Mouse (Mus musculus): ENCODE results near the gene Rcl1. TPM values are rescaled to one million over a fixed set of nuclear protein-coding genes. Genes with fewer than 3 reads are reported as not detected.

The Rcl1 gene
- polyA plus RNA-seq, 1 experiment = 12.8 TPM

DNA sequence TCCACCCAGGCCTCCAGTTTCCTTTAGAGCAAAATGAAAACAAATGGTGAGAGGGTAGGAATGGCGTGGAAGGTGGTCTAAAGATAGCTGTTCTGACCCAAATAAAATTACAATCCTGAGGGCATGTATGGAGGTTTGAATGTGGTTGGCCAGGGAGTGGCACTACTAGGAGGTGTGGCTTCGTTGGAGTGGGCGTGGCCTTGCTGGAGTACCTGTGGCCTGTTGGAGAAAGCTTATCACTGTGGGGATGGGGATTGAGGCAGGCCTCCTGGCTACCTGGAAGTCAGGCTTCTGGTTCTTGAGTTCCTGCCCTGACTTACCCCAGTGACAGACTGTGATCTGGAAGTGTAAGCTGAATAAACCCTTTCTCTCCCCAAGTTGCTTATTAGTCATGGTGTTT lies 55.2 kb downstream of the Rcl1 start:
- no peaks in the 10 kb centered on the region for H3K4me1 ChIP-seq (ENCODE audit: control insufficient read depth, insufficient read depth, insufficient read length, low read length)
- H3K27ac ChIP-seq (replicated peaks; ENCODE audit: low read depth, low read length) = no peak overlapping the region
- no peak overlapping the region for H3K4me3 ChIP-seq (ENCODE audit: insufficient read depth, low read depth, low read length)

- Histone ChIP-seq H3K4me3 (ENCODE audit: insufficient read depth, low read depth, low read length) (no peak overlapping the region), H3K27ac (replicated peaks; ENCODE audit: low read depth, low read length) (no peak overlapping the region)
These were observed 56.7 kb downstream of the Rcl1 start for GRCm38 (mm10) chr19:29157678-29158466.

DNA sequence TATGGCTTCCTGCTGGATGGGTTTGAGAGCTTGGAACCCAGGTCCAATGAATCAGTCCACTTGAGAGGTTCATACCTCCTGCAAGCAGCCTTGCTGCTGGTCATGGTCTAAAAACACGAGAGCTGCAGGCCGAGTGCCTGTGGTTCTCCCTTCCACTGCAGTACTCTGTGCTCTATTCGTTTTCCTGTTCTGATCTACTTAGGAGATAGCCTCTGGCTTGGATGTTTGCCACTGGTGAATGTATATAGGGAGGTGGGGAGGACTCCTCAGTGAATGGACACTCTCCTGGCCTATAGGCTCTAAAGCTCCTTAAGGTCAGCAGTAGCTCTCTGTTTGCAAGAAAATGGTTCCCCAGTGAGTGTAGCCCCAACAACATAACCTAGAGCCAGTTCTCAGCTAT lies 57.3 kb downstream of the Rcl1 start:
- Histone ChIP-seq H3K4me3 (ENCODE audit: insufficient read depth, low read depth, low read length) (no peak overlapping the region), H3K27ac (replicated peaks; ENCODE audit: low read depth, low read length) (no peak overlapping the region), H3K4me1 (ENCODE audit: control insufficient read depth, insufficient read depth, insufficient read length, low read length) (no peaks in the 10 kb centered on the region)

More at GRCm38 (mm10) chr19:29157678-29158466, 56.7 kb downstream of the Rcl1 start:
- H3K4me1 ChIP-seq (ENCODE audit: control insufficient read depth, insufficient read depth, insufficient read length, low read length) = no peaks in the 10 kb centered on the region

DNA sequence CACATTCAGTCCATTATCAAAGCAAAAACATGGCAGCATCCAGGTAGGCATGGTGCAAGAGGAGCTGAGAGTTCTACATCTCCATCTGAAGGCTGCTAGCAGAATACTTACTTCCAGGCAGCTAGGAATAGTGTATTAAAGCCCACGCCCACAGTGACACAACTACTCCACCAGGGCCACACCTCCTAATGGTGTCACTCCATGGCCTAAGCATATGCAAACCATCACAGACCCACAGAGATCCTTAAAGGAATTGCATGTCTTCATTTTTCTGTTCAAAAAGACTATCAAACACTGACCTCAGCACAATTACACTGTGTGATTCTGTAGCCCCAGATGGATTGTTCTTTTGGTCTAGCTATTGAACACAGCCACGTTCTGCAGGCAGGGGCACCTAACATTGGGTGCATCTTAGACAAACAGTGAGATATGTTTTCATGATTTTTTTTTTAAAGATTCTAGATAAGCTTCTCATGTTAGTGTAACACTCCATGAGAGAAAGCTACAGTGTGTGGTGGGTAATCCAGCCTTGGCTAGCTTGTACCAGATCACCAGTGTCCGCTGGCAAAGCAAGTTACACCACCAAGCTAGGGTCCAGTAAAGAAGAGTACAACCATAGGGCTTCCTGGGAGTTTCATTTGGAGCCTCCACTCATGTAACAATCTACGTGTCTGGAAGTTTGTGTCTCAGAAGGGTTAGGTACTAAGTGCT lies 62.8 kb downstream of the Rcl1 start:
- H3K27ac ChIP-seq (replicated peaks; ENCODE audit: low read depth, low read length) = no peak overlapping the region
- no peak overlapping the region for H3K4me3 ChIP-seq (ENCODE audit: insufficient read depth, low read depth, low read length)
- no peaks in the 10 kb centered on the region for H3K4me1 ChIP-seq (ENCODE audit: control insufficient read depth, insufficient read depth, insufficient read length, low read length)

DNA sequence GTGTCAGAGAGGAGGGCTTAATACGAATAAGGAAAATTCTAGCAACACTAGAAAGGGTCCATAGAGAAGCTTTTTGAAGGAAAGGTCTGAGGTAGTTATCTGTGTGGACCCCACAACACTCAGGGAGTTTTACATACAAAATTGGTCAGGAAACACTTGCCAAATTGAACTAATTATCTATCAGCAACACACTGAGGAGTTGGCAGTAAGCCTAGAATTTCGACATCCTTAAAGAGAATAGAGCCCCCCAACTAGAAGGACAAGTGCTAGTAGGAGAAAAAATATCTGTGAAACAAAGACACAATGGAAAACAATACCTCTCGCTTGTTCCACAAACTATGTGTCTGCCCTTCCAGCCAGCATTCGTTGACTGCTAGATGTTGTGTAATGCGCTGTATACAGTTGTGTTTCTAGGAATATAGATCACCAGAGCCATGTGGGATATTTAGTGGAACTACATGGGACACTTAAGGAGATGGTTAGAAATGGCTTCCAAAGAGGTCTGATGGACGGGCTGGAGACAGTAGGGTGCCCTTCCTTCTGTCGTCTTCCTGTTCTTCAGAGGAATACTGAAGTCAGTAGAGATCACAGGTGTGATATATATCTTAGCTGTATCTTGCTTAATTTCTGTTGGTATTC lies 63.5 kb downstream of the Rcl1 start:
- Histone ChIP-seq H3K27ac (replicated peaks; ENCODE audit: low read depth, low read length) (no peak overlapping the region), H3K4me1 (ENCODE audit: control insufficient read depth, insufficient read depth, insufficient read length, low read length) (no peaks in the 10 kb centered on the region), H3K4me3 (ENCODE audit: insufficient read depth, low read depth, low read length) (no peak overlapping the region)

- H3K27ac ChIP-seq (replicated peaks; ENCODE audit: low read depth, low read length) = no peak overlapping the region
- no peaks in the 10 kb centered on the region for H3K4me1 ChIP-seq (ENCODE audit: control insufficient read depth, insufficient read depth, insufficient read length, low read length)
- H3K4me3 ChIP-seq (ENCODE audit: insufficient read depth, low read depth, low read length) = no peak overlapping the region
These were observed 66.8 kb downstream of the Rcl1 start for GRCm38 (mm10) chr19:29167938-29168337.

DNA sequence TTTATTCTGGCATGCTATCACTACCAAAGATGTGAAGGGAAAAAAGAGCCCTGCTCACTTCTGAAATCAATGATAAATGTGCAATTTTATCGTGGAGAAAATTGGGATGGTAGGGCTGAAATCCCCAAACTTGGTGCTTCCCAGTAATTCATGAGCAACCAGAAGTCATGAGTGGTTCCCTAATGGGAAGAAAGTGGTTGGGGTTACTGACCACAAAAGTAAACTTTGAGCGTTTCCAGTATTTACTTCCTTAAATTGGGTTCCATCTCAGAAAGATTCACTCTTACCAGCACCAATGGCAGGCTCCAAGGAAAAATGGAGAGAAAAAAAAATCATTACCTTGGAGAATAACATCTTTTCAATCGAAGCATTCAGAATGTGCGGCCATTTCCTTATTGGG lies 79.2 kb downstream of the Rcl1 start:
- no peak overlapping the region for H3K27ac ChIP-seq (replicated peaks; ENCODE audit: low read depth, low read length)
- H3K4me3 ChIP-seq (ENCODE audit: insufficient read depth, low read depth, low read length) = no peak overlapping the region
- H3K4me1 ChIP-seq (ENCODE audit: control insufficient read depth, insufficient read depth, insufficient read length, low read length) = no peaks in the 10 kb centered on the region

GRCm38 (mm10) chr19:29182166-29182565 lies 81.0 kb downstream of the Rcl1 start:
- Histone ChIP-seq H3K4me1 (ENCODE audit: control insufficient read depth, insufficient read depth, insufficient read length, low read length) (no peaks in the 10 kb centered on the region), H3K4me3 (ENCODE audit: insufficient read depth, low read depth, low read length) (no peak overlapping the region), H3K27ac (replicated peaks; ENCODE audit: low read depth, low read length) (no peak overlapping the region)

GRCm38 (mm10) chr19:29185122-29185521 lies 83.9 kb downstream of the Rcl1 start:
- no peak overlapping the region for H3K4me3 ChIP-seq (ENCODE audit: insufficient read depth, low read depth, low read length)
- H3K27ac ChIP-seq (replicated peaks; ENCODE audit: low read depth, low read length) = no peak overlapping the region
- H3K4me1 ChIP-seq (ENCODE audit: control insufficient read depth, insufficient read depth, insufficient read length, low read length) = no peaks in the 10 kb centered on the region

GRCm38 (mm10) chr19:29185552-29186232 lies 84.5 kb downstream of the Rcl1 start:
- Histone ChIP-seq H3K4me1 (ENCODE audit: control insufficient read depth, insufficient read depth, insufficient read length, low read length) (no peaks in the 10 kb centered on the region), H3K27ac (replicated peaks; ENCODE audit: low read depth, low read length) (no peak overlapping the region), H3K4me3 (ENCODE audit: insufficient read depth, low read depth, low read length) (no peak overlapping the region)

DNA sequence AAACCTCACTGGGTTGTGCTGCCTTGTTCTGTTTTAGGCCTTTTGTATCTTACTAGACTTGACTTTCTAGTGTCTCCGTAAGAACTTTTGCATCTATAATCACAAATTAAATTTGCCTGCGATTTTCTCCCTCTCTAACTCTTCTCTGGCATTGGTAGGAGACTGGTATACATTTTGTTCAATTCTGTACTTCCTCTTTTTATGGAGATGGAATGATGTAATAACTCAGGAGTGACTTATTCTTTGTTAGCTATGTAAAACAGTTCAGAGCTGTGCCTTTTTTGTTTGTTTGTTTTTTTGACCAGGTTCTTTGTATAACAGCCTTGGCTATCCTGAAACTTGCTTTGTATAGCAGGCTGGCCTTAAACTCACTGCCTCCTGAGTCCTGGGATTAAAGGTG lies 87.7 kb downstream of the Rcl1 start:
- H3K4me1 ChIP-seq (ENCODE audit: control insufficient read depth, insufficient read depth, insufficient read length, low read length) = no peaks in the 10 kb centered on the region
- H3K27ac ChIP-seq (replicated peaks; ENCODE audit: low read depth, low read length) = no peak overlapping the region
- no peak overlapping the region for H3K4me3 ChIP-seq (ENCODE audit: insufficient read depth, low read depth, low read length)

Other genes with a start within 250 kb of the Rcl1 start
- 22.9 and 32.4 TPM in 2 replicates for gene Plpp6, start 137.4 kb upstream of the Rcl1 start, polyA plus RNA-seq (2012; ENCODE audit: insufficient read depth, insufficient read length, missing spikeins)
- 27.9 and 41.7 TPM in 2 replicates for gene 4430402I18Rik, start 133.6 kb upstream of the Rcl1 start, polyA plus RNA-seq (2012; ENCODE audit: insufficient read depth, insufficient read length, missing spikeins)
- 28.3 and 35.7 TPM in 2 replicates for gene Cdc37l1, start 111.0 kb upstream of the Rcl1 start, polyA plus RNA-seq (2012; ENCODE audit: insufficient read depth, insufficient read length, missing spikeins)
- 328 and 347 TPM in 2 replicates for gene Ak3, start 53.4 kb upstream of the Rcl1 start, polyA plus RNA-seq (2012; ENCODE audit: insufficient read depth, insufficient read length, missing spikeins)
- 9.3 and 11.6 TPM in 2 replicates for gene Jak2, start 150.5 kb downstream of the Rcl1 start, polyA plus RNA-seq (2012; ENCODE audit: insufficient read depth, insufficient read length, missing spikeins)
- gene Insl6, start 224.0 kb downstream of the Rcl1 start, polyA plus RNA-seq (2012; ENCODE audit: insufficient read depth, insufficient read length, missing spikeins) = 8.0 and 8.2 TPM in 2 replicates
- not detected in 2 replicates for gene Rln1, start 233.3 kb downstream of the Rcl1 start, polyA plus RNA-seq (2012; ENCODE audit: insufficient read depth, insufficient read length, missing spikeins)

All from brown adipose tissue, adult 24 weeks (tissue).